Mouse (Mus musculus): Measurements from ENCODE around the gene Plxnd1.

The Plxnd1 gene

DNA sequence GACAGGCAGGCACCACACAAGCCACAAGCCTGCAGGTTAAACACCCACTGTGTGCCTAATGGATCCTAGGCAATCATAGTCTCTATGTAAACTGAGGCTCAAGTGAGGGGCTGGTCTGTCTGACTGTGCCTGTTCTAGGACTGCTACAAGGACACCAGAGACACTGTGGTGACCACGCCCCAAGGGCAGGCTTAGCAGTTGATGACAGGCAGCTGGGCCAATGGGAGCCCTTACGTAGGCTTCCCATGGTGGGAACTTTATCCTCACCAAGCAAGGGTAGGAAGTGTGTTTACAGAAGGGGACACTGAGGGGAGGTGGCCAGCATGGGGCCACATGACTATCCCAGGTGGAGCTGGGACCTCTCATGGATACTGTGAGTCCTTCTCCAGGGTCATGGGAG lies 4.4 kb upstream of the Plxnd1 start:
- DNase-seq (ENCODE audit: low read depth, low spot score) = no peak

DNA sequence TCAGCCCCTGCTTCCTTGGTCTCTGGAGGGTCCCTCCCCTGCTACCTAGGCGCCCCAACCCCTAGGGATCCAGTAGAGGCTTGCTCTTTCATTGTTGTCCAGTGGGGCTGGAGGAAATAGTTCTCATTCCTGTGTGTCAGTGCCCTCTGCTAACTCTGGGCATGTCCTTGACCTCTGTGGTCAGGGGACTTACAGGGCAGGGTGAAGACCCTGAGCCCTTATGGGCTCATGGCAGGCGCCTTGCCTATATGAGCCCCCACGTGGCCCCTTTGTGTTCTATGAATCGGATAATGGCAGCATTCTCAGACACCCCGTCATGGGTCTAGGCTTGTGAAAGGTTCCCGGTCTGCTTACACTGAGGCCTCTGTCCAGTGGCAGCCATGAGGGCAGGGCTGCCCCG lies 4.0 kb upstream of the Plxnd1 start:
- no peak for DNase-seq (ENCODE audit: low read depth, low spot score)

DNA sequence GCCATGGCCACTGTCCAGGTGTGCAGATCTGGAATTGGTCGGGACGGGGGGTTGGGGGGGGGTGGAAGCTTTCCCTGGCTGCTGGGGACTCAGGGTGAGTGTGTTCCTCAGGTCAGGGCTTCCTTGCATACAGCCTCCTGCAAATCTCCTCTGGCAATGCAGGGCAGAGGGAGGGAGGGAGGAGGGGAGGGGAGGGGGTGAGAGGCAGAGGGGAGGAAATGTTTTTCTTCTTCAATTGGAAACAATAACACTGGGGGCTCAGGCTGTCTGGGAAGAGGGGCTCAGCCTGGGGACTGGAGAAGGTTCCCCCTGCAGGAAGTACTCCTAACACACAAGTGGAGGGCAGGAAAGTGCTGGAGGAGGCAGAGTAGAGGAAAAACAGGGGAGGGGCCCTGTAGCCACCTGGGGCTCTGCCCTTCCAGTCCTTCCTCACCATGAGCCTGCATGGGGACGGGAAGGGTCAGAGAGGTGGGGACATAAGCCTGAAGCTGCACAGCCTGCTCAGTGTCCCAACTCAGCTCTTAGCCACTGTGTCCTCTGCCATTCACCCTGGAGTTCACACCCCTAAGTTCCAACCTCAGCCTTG lies 3.0 kb upstream of the Plxnd1 start:
- no peak for DNase-seq (ENCODE audit: low read depth, low spot score)

DNA sequence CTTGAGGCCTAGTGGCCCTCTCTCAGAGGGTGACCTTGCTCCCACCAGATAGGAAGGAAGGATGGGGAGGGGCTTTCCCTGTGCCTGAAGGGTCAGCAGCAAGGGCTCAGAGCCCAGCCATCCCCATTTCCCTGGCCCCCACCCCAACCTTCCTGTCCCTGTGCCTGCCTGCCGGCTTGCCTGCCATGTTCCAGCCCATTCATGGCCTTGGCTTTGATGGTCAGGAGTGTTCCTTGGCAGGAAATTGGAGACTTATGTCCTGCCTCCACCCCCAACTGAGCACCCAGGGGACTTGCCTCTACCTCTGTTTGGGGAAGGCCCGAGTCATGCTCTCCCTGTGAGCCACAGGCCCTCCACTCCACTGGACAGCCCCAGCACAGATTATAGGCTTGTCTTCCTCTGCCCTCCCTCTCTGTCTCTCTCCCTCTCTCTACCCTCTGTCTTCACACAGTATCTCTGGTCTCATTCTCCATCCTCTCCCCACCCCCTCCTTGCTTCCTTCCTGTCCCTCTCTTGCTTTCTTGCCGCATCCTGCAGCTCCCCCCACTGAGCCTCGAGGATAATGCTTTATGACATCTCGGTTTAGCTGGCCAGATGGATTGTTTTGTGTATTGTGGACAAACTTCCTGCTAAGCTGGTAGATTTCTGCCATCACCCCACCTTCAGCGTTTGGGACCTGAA lies 1.5 kb upstream of the Plxnd1 start:
- DNase-seq (ENCODE audit: low read depth, low spot score) = no peak

DNA sequence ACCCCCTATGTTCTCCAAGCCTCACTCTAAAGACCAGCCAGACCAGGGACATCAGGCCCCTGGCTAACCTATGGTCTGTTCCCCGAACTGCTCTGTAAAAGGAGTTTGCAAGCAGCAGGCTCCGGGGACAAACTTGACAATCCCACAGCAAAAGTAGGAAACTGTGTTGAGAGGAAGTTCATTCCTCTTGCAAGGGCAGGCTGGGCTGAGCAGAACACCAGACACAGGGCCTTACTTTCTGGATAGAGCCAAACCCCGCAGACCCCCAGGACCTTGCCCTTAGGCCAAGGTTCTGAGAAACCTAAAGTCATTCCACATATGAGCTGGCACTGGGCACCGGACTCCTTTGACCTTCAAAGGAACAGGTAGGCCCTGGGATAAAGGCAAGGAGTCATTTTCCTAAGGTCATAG lies 731 bp upstream of the Plxnd1 start:
- DNase-seq (ENCODE audit: low read depth, low spot score) = no peak

DNA sequence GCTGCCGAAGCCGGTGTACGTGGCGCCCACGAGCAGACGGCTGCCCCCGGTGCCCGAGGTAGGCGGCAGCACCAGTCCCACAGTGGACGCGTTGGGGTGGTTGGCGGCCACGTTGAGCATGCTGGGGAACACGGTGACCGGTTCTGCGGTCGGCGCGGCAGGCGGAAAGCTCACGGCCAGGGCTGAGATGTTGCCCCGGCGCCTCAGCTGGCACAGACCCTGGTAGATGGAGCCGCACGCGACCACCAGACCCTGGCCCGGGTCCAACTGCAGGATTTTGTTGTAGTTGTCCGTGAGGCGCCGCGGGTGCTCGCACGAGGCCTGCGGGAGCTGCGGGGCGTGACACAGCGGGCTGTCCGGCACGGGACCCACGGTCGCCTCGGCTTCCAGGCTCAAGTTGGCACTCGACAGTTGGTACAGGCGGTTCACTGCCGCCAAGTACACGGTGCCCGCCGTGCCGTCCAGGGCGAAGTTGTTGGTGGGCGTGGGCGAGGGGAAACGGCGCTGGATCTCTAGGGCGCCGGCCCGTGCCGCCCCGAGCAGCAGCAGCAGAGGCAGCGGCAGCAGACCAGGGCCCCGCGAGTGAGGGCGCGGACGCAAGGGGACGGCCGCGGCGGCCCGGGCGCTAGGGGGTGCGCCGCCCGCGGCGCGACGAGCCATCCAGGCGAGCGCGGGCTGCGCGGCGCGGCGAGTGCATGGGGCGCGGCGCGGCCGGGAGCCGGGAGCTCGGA lies 494 bp downstream of the Plxnd1 start:
- no peak for DNase-seq (ENCODE audit: low read depth, low spot score)

DNA sequence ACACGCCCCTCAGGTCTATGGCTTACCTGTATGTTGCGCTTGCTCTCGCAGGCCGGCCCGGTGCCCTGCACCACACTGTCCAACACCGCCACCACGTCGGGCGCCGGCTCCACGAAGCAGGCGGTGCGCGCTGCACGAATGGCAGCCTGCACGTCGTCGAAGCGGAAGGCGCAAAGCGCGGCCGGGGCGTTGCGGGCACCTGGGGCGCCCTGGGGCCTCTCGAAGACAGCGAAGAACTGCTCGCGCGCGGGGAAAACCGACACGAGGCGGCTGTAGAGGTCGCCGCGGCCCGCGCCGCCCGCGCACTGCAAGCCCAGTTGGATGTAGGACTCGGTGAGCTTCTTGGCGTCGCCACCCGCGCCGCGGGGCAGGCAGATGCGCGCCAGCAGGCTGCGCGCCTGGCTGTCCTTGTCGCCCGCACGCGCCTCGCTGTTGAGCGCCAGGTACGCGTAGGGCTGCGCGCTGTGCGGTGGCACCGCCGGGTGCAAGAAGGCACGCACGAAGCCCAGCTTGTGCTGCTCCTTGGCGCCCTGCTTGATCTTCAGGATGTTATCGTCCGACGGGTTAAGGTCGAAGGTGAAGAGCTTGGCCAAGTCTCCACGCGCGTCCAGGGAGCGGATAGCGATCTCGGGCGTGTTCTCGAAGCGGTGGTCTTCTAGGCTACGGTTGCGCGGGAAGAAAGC lies 1.2 kb downstream of the Plxnd1 start:
- no peak for DNase-seq (ENCODE audit: low read depth, low spot score)

DNA sequence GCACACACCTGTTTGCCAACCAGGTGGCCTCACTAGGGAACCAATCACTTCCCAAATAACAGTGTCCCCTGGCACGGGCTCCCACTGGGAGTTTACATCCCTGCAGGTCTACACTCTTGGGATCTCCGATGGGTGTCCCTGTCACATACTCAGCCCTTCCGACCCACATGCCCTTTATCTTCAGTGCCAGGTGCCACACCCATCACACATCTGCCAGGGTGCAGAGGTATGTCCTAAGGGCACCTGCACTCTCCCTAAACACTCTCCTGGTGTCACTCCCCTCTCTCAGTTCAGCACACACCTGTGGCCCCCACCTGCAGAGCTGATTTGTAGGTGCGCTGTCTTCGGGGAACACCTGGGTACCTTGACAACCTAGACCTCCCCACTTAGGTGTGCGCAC lies 1.8 kb downstream of the Plxnd1 start:
- DNase-seq (ENCODE audit: low read depth, low spot score) = no peak

DNA sequence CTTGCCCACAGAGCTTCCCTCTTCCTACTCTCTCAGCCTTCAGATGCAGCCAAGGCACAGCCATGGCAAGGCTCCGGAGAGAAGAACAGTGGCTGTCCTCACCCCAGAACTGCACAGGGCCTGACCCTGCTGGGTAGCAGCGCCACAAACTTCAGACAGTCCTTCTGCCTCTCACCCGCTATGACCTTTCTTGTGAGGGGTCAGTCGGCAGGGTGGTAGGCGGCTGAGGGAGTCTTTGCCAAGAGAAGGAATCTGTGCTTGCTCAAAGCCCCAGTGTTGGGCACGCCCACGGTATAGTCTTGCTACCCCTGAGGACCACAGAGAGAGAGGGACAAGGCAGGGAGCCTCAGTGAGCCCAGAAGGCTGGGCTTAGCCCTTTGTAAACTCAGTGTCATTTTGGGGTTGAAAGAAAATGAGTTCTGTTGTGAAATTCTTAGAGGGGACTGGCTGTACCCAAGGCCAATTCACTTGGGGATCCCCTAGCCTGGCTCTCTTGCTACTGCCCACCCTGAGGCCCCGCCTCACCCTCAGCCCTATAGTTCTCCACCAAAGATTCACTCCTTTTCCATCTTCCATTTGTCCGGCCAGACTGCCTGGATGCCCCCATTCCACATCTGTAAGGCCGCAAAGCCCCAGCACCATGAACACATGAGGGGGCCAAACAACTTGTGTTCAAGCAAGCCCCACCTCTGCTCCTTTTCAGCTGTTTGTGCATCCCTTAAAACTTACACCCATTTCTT lies 2.8 kb downstream of the Plxnd1 start:
- DNase-seq (ENCODE audit: low read depth, low spot score) = no peak

DNA sequence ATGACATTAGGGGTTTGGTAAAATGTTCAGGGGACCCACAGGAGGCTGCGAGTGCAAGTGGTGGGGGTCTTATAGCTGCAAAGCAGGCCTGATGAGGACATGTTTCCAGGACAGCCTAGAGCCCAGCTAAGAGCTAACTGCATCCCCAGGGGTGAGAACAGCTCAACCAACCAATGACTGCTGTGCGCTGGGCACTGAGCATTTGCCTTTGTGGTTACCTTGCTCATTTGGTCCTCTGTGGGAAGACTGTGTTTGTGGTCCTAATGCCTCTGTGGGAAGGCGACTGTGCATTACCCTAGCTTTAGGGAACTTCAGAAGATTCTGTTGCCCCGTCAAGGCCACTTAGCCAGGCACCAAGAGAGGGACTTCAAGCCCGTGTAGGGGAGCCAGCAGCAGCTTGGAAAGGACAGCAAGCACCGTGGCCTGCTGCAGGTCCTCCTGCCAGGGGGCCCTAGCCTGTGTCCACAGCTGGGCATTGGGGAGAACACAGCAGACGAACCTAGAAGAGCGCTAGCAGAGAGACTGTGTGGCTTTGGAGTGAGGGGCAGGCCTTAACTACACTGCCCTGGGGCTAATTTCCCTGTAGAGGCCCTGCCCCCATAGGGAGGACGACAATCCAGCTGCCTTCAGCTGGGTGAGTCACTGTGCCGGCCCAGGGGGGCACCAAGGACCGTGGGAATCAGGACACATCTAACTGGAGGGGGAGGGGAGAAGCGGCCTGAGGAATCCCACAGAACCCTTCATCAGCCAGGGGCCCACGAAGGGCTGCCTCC lies 3.5 kb downstream of the Plxnd1 start:
- no peak for DNase-seq (ENCODE audit: low read depth, low spot score)

DNA sequence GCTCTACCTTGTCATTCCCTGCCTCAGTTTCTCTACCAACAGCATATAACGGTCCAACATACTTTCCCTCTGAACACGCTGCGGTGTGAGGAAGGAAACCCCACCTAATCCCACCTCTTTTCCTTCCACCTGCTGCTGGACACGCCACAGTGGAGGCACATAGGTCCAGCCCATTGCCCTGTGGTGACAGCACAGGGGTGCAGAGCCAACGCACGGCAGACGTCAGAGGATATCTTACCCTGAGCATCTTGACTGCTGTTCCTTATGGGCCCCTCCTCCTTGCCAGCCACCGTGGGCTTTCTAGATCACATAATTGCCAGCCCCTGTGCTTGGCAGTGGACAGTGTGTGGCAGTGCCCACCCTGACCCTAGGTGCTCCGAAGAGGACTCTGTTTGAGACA lies 4.3 kb downstream of the Plxnd1 start:
- no peak for DNase-seq (ENCODE audit: low read depth, low spot score)

DNA sequence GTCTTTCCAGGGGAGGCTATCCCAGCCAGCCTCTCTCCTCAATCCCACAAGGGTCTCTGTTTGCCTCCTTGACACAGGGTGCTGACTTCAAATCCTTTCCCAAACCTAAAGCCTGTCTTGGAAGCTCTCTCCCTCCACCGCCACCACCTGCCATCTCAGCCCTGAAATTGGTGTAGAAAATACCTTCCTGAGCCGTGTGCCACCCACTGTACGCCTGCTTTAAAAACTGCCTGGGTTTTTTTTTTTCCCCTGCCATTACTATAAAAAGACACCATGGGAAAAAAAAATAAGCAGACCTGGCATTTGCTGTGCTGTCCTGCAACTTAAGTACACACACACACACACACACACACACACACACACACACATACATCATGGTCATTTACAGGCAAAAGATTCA lies 4.7 kb downstream of the Plxnd1 start:
- no peak for DNase-seq (ENCODE audit: low read depth, low spot score)

DNA sequence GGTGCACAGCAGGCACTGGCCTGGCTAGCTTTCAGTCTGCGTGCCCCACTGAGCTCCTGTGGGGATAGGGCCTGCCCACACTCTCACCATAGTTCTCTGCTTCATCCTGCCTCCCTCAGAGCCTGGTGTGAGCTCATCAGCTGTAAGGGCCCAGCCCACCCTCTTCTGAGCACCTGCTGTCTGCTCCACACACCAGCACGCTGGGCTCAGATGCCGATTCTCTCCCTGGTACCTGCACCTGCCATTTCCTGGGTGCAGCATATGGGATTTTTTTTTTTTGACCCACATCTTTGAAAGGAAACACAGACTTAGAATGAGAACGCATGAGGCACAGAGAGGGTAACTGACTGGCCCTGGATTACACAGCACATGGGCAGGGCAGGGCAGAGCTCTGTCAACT lies 5.2 kb downstream of the Plxnd1 start:
- DNase-seq (ENCODE audit: low read depth, low spot score) = peak; percentile 76

DNA sequence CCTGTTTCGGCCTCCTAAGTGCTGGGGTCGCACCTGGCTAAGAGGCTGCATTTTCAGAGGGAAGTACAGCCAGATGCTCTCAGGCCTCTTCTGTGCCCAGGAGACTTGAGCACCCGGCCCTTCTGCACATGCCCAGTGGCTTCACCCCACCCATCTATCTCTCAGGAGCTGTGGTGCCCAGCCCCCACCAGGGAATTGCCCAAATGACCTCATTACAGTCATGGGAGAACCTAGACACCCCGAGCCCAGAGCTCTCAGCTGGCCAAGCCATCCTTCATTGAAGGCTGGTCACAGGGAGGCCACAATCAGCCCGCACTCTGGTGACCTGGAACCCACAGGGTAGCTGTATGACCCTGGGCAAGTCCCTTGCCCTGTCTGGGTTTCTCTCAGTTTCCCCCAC lies 5.8 kb downstream of the Plxnd1 start:
- DNase-seq (ENCODE audit: low read depth, low spot score) = peak; percentile 61

DNA sequence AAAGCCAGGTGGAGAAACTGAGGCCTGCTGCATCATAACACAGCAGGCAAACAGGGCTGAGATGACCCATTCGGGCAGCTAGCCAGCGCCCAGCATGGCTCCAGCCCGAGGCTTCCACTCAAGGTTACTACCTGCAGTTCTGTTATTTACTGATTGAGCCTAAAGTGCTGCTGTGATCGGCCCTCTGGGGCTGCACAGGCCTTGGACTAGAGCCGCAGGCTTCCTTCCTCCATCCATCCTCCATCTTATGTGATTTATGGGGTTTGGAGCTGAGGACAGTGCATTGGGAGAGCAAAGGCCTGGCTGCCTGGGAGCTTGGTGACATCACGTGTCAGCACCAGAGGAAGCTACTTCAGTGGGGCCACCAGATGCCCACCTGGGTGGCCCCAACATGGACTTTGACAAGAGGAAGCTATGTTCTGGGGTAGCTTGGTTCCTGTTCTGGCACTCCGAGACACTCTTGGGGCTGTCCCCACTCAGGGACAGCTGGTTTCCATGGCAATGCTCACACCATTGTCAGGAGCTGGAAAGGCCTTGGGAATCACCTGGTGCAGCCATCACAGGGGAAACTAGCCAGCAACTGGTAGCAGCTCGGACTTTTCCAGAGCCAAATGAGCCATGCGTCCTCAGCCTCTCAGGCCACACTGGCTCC lies 7.6 kb downstream of the Plxnd1 start:
- DNase-seq (ENCODE audit: low read depth, low spot score) = peak; percentile 48

DNA sequence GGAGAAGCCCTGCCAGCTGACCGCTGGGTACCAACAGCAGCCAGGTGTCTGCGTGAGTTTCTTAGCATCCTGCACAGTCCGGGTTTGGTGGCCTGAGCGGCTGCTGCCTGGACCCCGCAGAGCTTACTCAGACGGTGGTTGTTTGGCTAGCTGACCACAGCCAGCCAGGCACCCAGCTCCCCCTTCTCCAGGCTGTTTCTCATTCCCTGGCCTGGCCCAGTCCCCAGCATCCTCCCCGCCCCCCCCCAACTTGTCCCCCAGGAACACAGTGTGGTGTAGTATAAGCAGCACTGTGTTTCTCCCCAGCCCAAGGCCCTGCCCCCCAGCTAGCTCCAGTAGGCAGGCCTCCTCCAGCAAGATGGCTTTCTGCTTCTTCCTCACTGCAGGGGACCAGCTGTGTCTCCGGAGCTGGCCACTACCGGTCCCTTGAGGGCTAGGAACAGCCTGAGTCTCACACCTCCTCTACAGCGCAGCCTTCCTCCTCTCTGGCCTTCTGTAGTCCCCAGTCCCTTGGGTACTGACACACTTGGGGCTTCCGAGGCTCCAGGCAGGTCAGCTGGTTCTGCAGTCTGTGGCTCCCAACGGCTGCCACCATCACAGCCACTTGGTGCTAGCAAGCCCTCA lies 8.2 kb downstream of the Plxnd1 start:
- DNase-seq (ENCODE audit: low read depth, low spot score) = no peak

DNA sequence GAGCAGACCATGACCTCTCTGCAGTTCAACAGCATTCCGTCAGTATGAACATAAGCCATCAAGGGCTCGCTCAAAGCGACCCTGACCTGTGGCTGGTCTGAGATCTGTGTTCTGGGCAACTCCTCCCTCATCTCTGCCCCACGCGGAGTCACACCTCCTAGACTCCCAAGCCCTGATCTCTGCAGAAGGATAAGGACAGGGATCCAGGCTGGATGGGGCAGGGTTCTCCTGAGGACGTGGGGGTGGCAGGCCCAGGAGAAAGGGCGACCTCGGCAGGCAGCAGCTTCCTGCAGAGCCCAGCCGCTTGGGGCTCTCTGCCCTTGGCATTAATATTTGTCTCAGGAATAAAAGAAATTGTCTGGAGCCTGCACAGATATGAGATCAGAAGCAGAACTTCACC lies 9.2 kb downstream of the Plxnd1 start:
- DNase-seq (ENCODE audit: low read depth, low spot score) = no peak

DNA sequence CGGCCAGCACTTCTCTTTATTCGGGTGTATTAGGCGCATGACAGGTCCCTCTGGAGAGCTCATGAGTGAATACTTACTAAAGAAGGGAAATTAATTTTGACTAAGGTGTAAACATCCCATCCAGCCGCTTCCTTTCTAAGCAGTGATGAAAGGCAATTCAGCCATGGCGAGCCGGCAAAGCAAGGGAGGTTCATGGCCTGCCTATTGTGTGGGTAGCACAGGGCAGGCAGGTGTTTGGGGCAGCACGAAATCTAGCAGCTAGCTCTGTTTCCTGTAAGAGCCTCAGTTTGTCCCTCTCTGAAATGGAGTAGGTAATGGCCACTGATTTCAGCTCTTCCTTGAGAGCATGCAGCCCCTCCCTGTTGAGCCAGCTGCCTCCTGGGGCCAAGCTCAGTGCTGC lies 10.2 kb downstream of the Plxnd1 start:
- no peak for DNase-seq (ENCODE audit: low read depth, low spot score)

DNA sequence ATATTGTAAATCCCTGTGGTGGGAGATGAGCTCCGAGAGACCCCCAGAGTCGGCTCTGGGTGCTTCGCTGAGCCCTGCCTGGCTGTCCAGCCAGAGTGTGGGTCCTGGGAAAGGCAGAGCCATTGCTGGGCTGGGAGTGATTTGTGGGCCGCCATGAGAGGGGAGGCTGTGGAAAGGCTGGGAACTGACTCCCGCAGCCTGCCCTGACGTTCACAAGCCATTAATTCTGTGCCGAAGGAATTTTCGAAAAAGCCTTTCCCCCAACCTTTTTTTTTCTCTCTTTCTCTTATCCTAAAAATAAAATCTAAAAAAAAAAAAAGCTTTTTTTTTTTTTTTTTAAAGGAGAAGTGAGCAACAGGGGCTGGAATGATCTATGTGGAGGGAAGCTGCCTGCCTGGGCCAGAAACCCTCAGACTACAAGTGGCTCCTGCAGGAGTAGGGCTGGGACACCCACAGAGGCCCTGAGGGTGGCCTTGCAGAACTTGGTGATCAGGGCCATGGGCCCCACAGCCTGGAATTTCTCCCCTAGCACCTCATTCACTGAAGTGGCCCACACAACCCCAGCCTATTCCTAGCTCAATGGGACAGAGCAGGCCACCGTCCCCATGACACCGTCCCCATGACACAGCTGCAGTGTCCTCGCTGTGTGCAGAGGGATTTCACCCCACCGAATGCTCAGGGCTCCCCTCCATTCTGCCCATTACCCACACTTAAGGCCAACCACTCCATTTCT lies 11.3 kb downstream of the Plxnd1 start:
- DNase-seq (ENCODE audit: low read depth, low spot score) = no peak
